Mouse (Mus musculus) CH12.LX (cell line): ENCODE results near the gene Rtn1. TPM values are rescaled to one million over a fixed set of nuclear protein-coding genes. Genes with fewer than 3 reads are reported as not detected.

Experiments
- DNase-seq: peaks from one replicate; pipeline ENCODE4 v3.0.0-alpha.2; 2013; ENCODE audit errors: extremely low read depth
- H3K27ac ChIP-seq: 2 replicates; pipeline ENCODE4 v1.5.1; 2012; ENCODE audit warnings: low read depth, mild to moderate bottlenecking, control low read depth, moderate library complexity; ENCODE audit not compliant: insufficient read depth
- H3K27me3 ChIP-seq: replicated peaks from 2 replicates; pipeline ENCODE3; 2012; ENCODE audit warnings: inconsistent platforms
- H3K36me3 ChIP-seq, 2 experiments: replicated peaks in 1 of 2; 2 replicates each; pipeline versions ENCODE3 to v1.6.1; 2012; ENCODE audit warnings: inconsistent platforms in 1 of 2, low read length in 1 of 2, mild to moderate bottlenecking in 1 of 2, mixed read lengths in 1 of 2, moderate library complexity in 1 of 2; ENCODE audit not compliant: control insufficient read depth in 1 of 2, insufficient read depth in 1 of 2
- H3K4me1 ChIP-seq, 2 experiments: 2 replicates each; pipeline ENCODE4 v1.6.1; 2012; ENCODE audit warnings: inconsistent platforms in 1 of 2, moderate library complexity in 1 of 2; ENCODE audit not compliant: insufficient read depth in 2 of 2, control insufficient read depth in 1 of 2
- H3K4me2 ChIP-seq: 2 replicates; pipeline ENCODE4 v1.6.1; 2012; ENCODE audit warnings: low read depth, mild to moderate bottlenecking, control low read depth; ENCODE audit not compliant: poor library complexity, insufficient read depth, severe bottlenecking
- H3K4me3 ChIP-seq, 3 experiments: fragments of 150-350 bp in 1 of 3; sonication (generic) in 1 of 3; replicated peaks in 1 of 3; 2 replicates each; pipeline versions ENCODE3 to v1.5.1; 2011 to 2012; ENCODE audit warnings: low read depth in 2 of 3, low read length in 2 of 3, mild to moderate bottlenecking in 2 of 3, moderate library complexity in 2 of 3, control low read depth in 1 of 3, improper control_type of control experiment in 1 of 3, inconsistent platforms in 1 of 3, mixed read lengths in 1 of 3; ENCODE audit not compliant: poor library complexity in 1 of 3
- H3K79me2 ChIP-seq: replicated peaks from 2 replicates; pipeline ENCODE4 v1.6.1; 2012; ENCODE audit warnings: mild to moderate bottlenecking, moderate library complexity; ENCODE audit not compliant: control insufficient read depth, poor library complexity, insufficient read depth, severe bottlenecking; ENCODE audit errors: extremely low read depth
- H3K9ac ChIP-seq: 2 replicates; pipeline ENCODE4 v1.6.1; 2012; ENCODE audit warnings: low read depth, mild to moderate bottlenecking, control low read depth, moderate library complexity; ENCODE audit not compliant: insufficient read depth
- H3K9me3 ChIP-seq: replicated peaks from 2 replicates; pipeline ENCODE3; 2012; ENCODE audit warnings: low read length, inconsistent platforms, mixed read lengths
- CHD1 ChIP-seq: IDR thresholded peaks from 2 replicates; pipeline ENCODE4 v1.6.1; 2012; ENCODE audit warnings: low read depth, low read length, improper control_type of control experiment, inconsistent platforms
- CHD2 ChIP-seq: IDR thresholded peaks from 2 replicates; pipeline ENCODE4 v1.6.1; 2011; ENCODE audit warnings: low read length, improper control_type of control experiment
- CTCF ChIP-seq, 2 experiments: IDR thresholded peaks in 1 of 2; conservative IDR thresholded peaks in 1 of 2; 2 replicates each; pipeline ENCODE4 v1.5.1; 2011 to 2012; ENCODE audit warnings: low read depth in 2 of 2, low read length in 2 of 2, improper control_type of control experiment in 1 of 2, inconsistent platforms in 1 of 2, mild to moderate bottlenecking in 1 of 2, moderate library complexity in 1 of 2
- E2F4 ChIP-seq: IDR thresholded peaks from 2 replicates; pipeline ENCODE4 v1.6.1; 2011; ENCODE audit warnings: low read depth, low read length, improper control_type of control experiment; ENCODE audit not compliant: insufficient replicate concordance
- EP300 ChIP-seq: IDR thresholded peaks from 2 replicates; pipeline ENCODE4 v1.6.1; 2011; ENCODE audit warnings: low read length, improper control_type of control experiment
- GABPA ChIP-seq: IDR thresholded peaks from 2 replicates; pipeline ENCODE4 v1.6.1; 2012; ENCODE audit warnings: low read depth, low read length, improper control_type of control experiment, inconsistent platforms; ENCODE audit not compliant: insufficient replicate concordance
- IRF4 ChIP-seq: IDR thresholded peaks from 2 replicates; pipeline ENCODE4 v1.6.1; 2014; ENCODE audit warnings: low read depth, mild to moderate bottlenecking, inconsistent platforms, low read length, improper control_type of control experiment
- JUN ChIP-seq: IDR thresholded peaks from 2 replicates; pipeline ENCODE4 v1.6.1; 2011; ENCODE audit warnings: low read depth, mild to moderate bottlenecking, low read length, improper control_type of control experiment, moderate library complexity; ENCODE audit not compliant: insufficient read depth
- KAT2A ChIP-seq: IDR thresholded peaks from 2 replicates; pipeline ENCODE4 v1.6.1; 2012; ENCODE audit warnings: low read length, improper control_type of control experiment, inconsistent platforms; ENCODE audit not compliant: insufficient replicate concordance
- MAFK ChIP-seq: IDR thresholded peaks from 2 replicates; pipeline ENCODE4 v1.6.1; 2011; ENCODE audit warnings: low read length, improper control_type of control experiment; ENCODE audit not compliant: insufficient replicate concordance
- MAZ ChIP-seq: IDR thresholded peaks from 2 replicates; pipeline ENCODE4 v1.6.1; 2012; ENCODE audit warnings: low read depth, mild to moderate bottlenecking, inconsistent platforms, low read length, improper control_type of control experiment, moderate library complexity
- NRF1 ChIP-seq: IDR thresholded peaks from 2 replicates; pipeline ENCODE4 v1.6.1; 2014; ENCODE audit warnings: low read depth, mild to moderate bottlenecking, inconsistent platforms, low read length, improper control_type of control experiment, moderate library complexity
- POLR2A ChIP-seq: IDR thresholded peaks from 2 replicates; pipeline ENCODE4 v1.6.1; 2011; ENCODE audit warnings: low read depth, mild to moderate bottlenecking, improper control_type of control experiment, low read length
- RCOR1 ChIP-seq: conservative IDR thresholded peaks from 2 replicates; pipeline ENCODE4 v1.6.1; 2012; ENCODE audit warnings: low read depth, mild to moderate bottlenecking, inconsistent platforms, low read length, improper control_type of control experiment
- TCF12 ChIP-seq: IDR thresholded peaks from 2 replicates; pipeline ENCODE4 v1.6.1; 2014; ENCODE audit warnings: low read depth, mild to moderate bottlenecking, inconsistent platforms, low read length, improper control_type of control experiment
- USF1 ChIP-seq: IDR thresholded peaks from 2 replicates; pipeline ENCODE4 v1.6.1; 2014; ENCODE audit warnings: low read depth, mild to moderate bottlenecking, inconsistent platforms, low read length, improper control_type of control experiment
- USF2 ChIP-seq: conservative IDR thresholded peaks from 2 replicates; pipeline ENCODE4 v1.6.1; 2011; ENCODE audit warnings: low read depth, low read length, improper control_type of control experiment
- ZC3H11A ChIP-seq: IDR thresholded peaks from 2 replicates; pipeline ENCODE4 v1.6.1; 2012; ENCODE audit warnings: low read depth, mild to moderate bottlenecking, inconsistent platforms, low read length, improper control_type of control experiment
- dilution Hi-C: fragments of 300-500 bp; cut with MboI; formaldehyde crosslinking; loops from 2 replicates; pipeline ENCODE4 v1.14.3; 2020; ENCODE audit warnings: low sequenced_read_pairs; ENCODE audit not compliant: extremely low pct_unique_long_range_greater_than_20kb, extremely low pct_ligation_motif_present
- in situ Hi-C: fragments of 300-500 bp; cut with MboI; formaldehyde crosslinking; loops from 3 replicates; pipeline ENCODE4 v1.14.3; 2019; ENCODE audit warnings: low sequenced_read_pairs, low pct_ligation_motif_present, low pct_unique_long_range_greater_than_20kb, mixed read lengths
- polyA plus RNA-seq: library from polyadenylated mRNA; unstranded; fragments of >175 nt; gene quantifications from 2 replicates; pipeline ENCODE4 v1.2.1, GENCODE M21; 2012; ENCODE audit warnings: low read depth; ENCODE audit not compliant: insufficient read length
- total RNA-seq, 2 experiments: library from RNA; depleted of rRNA; stranded (reverse); fragments of 300-350 nt in 1 of 2; fragments of >200 nt in 1 of 2; gene quantifications; 2 replicates each; pipeline ENCODE4 v1.2.3; 2012 to 2014

The Rtn1 gene
- total and polyA plus RNA-seq, 3 experiments, result 0.08 to 0.17 TPM; not detected in 1

GRCm38 (mm10) chr12:72232826-72233790 is 175.7 kb downstream of the Rtn1 start:
- H3K4me2 ChIP-seq, result no peak overlapping the region
- H3K9me3 ChIP-seq, result peaks cover 2% of the 10 kb centered on the region
- no peak for DNase-seq
- H3K79me2 ChIP-seq, result no peaks in the 10 kb centered on the region
- dilution Hi-C loops, result no loop called here
- peaks cover 0 to 19% of the 10 kb centered on the region in 2 experiments; a peak in 2 of 4 replicates for H3K4me1 ChIP-seq
- H3K9ac ChIP-seq, result no peak overlapping the region
- TF ChIP-seq ZC3H11A (no peak), MAFK (no peak), MAZ (no peak), USF1 (no peak), IRF4 (no peak), CTCF (conservative IDR thresholded peaks at IDR 0.05 in 1 of 2, IDR thresholded peaks at IDR 0.05 in 1 of 2; ENCODE audit: low read depth in 2 of 2, low read length in 2 of 2) (no peak), USF2 (no peak), KAT2A (no peak), GABPA (no peak), JUN (no peak), RCOR1 (no peak), NRF1 (no peak), CHD1 (no peak)
- no peak overlapping the region for H3K4me3 ChIP-seq
- no peaks in the 10 kb centered on the region for H3K27me3 ChIP-seq
- no peaks in the 10 kb centered on the region for H3K36me3 ChIP-seq
- H3K27ac ChIP-seq, result no peak overlapping the region
- in situ Hi-C loops, result no loop called here

- Histone ChIP-seq H3K4me3 (no peak overlapping the region), H3K79me2 (no peaks in the 10 kb centered on the region), H3K9ac (no peak overlapping the region), H3K9me3 (peaks cover 2% of the 10 kb centered on the region), H3K36me3 (no peaks in the 10 kb centered on the region), H3K4me2 (no peak overlapping the region), H3K27me3 (no peaks in the 10 kb centered on the region), H3K27ac (no peak overlapping the region), H3K4me1 (peaks cover 0 to 14% of the 10 kb centered on the region in 2 experiments; a peak in 2 of 4 replicates)
- dilution Hi-C loops (no loop called here), in situ Hi-C loops (no loop called here)
- TF ChIP-seq TCF12 (no peak), CHD2 (no peak), E2F4 (no peak), POLR2A (no peak), EP300 (no peak), IRF4 (no peak)
- no peak for DNase-seq
These were observed 176.7 kb downstream of the Rtn1 start for GRCm38 (mm10) chr12:72232176-72232575.
